Mouse (Mus musculus): Measurements from ENCODE around the gene Ltbp2.

Gene Ltbp2

GRCm38 (mm10) chr12:84876481-84877121 is at the start of gene Ltbp2:
Gene Ltbp2 (minus strand): TSS chr12:84876532.
- DNase-seq (ENCODE audit: low spot score) = peak; percentile 79

GRCm38 (mm10) chr12:84924324-84924723 is 48.0 kb upstream of the Ltbp2 start:
- no peak for DNase-seq (ENCODE audit: low spot score)

GRCm38 (mm10) chr12:84921881-84922419 is 45.6 kb upstream of the Ltbp2 start:
- peak; percentile 24 for DNase-seq (ENCODE audit: low spot score)

GRCm38 (mm10) chr12:84918809-84919208 is 42.5 kb upstream of the Ltbp2 start:
- DNase-seq (ENCODE audit: low spot score) = no peak

GRCm38 (mm10) chr12:84917799-84918198 is 41.5 kb upstream of the Ltbp2 start:
- DNase-seq (ENCODE audit: low spot score) = no peak

GRCm38 (mm10) chr12:84914959-84915358 is 38.6 kb upstream of the Ltbp2 start:
- DNase-seq (ENCODE audit: low spot score) = no peak

- DNase-seq (ENCODE audit: low spot score) = no peak
These were observed 36.3 kb upstream of the Ltbp2 start for GRCm38 (mm10) chr12:84912652-84913104.

GRCm38 (mm10) chr12:84911640-84912039 is 35.3 kb upstream of the Ltbp2 start:
- DNase-seq (ENCODE audit: low spot score) = peak; percentile 19

GRCm38 (mm10) chr12:84910066-84910465 is 33.7 kb upstream of the Ltbp2 start:
- no peak for DNase-seq (ENCODE audit: low spot score)

GRCm38 (mm10) chr12:84907627-84908480 is 31.5 kb upstream of the Ltbp2 start:
- DNase-seq (ENCODE audit: low spot score) = no peak

GRCm38 (mm10) chr12:84907024-84907626 is 30.8 kb upstream of the Ltbp2 start:
- no peak for DNase-seq (ENCODE audit: low spot score)

- no peak for DNase-seq (ENCODE audit: low spot score)
These were observed 28.1 kb upstream of the Ltbp2 start for GRCm38 (mm10) chr12:84904399-84904798.

GRCm38 (mm10) chr12:84900317-84900716 is 24.0 kb upstream of the Ltbp2 start:
- DNase-seq (ENCODE audit: low spot score) = no peak

GRCm38 (mm10) chr12:84897322-84897721 is 21.0 kb upstream of the Ltbp2 start:
- no peak for DNase-seq (ENCODE audit: low spot score)

GRCm38 (mm10) chr12:84896235-84896634 is 19.9 kb upstream of the Ltbp2 start:
- DNase-seq (ENCODE audit: low spot score) = no peak

GRCm38 (mm10) chr12:84893648-84894628 is 17.6 kb upstream of the Ltbp2 start:
- DNase-seq (ENCODE audit: low spot score) = no peak

GRCm38 (mm10) chr12:84890289-84890688 is 14.0 kb upstream of the Ltbp2 start:
- no peak for DNase-seq (ENCODE audit: low spot score)

GRCm38 (mm10) chr12:84885107-84885876 is 9.0 kb upstream of the Ltbp2 start:
- no peak for DNase-seq (ENCODE audit: low spot score)

- no peak for DNase-seq (ENCODE audit: low spot score)
These were observed 8.2 kb upstream of the Ltbp2 start for GRCm38 (mm10) chr12:84884423-84885076.

GRCm38 (mm10) chr12:84882796-84883195 is 6.5 kb upstream of the Ltbp2 start:
- no peak for DNase-seq (ENCODE audit: low spot score)

All from retina, embryonic 14.5 days (tissue).